Mouse (Mus musculus) midbrain, embryonic 16.5 days (tissue): ENCODE data around the gene Oma1. TPM values are rescaled to one million over a fixed set of nuclear protein-coding genes. Genes with fewer than 3 reads are reported as not detected.
A peak's percentile ranks its signal among the peaks of the same experiment; 100 is the strongest.

Source experiments
- ATAC-seq: fragments of 200-750 bp; cut with Nextera tagmentation; 2 replicates; pipeline ENCODE4 v1.8.0; 2017; ENCODE audit warnings: moderate TSS enrichment
- H3K27ac ChIP-seq: fragments of 300-500 bp; sonication (generic); 2 replicates; pipeline ENCODE4 v1.5.1; 2014; ENCODE audit warnings: mild to moderate bottlenecking, low read length, mixed read lengths
- H3K27me3 ChIP-seq: fragments of 300-500 bp; sonication (generic); 2 replicates; pipeline ENCODE4 v1.6.1; 2014; ENCODE audit warnings: low read depth, low read length, mixed read lengths; ENCODE audit not compliant: control insufficient read depth, insufficient read depth
- H3K36me3 ChIP-seq: fragments of 300-500 bp; sonication (generic); 2 replicates; pipeline ENCODE4 v1.6.1; 2014; ENCODE audit warnings: mild to moderate bottlenecking, low read length, moderate library complexity, mixed read lengths; ENCODE audit not compliant: control insufficient read depth, insufficient read depth
- H3K4me1 ChIP-seq: fragments of 300-500 bp; sonication (generic); 2 replicates; pipeline ENCODE4 v1.6.1; 2014; ENCODE audit warnings: mild to moderate bottlenecking, low read length, mixed read lengths; ENCODE audit not compliant: control insufficient read depth, insufficient read depth
- H3K4me2 ChIP-seq: fragments of 300-500 bp; sonication (generic); 2 replicates; pipeline ENCODE4 v1.6.1; 2014; ENCODE audit warnings: mild to moderate bottlenecking, low read length, mixed read lengths
- H3K4me3 ChIP-seq: fragments of 300-500 bp; sonication (generic); 2 replicates; pipeline ENCODE4 v1.5.1; 2014; ENCODE audit warnings: low read depth, mild to moderate bottlenecking, low read length, moderate library complexity, mixed read lengths
- H3K9ac ChIP-seq: fragments of 300-500 bp; sonication (generic); 2 replicates; pipeline ENCODE4 v1.6.1; 2014; ENCODE audit warnings: low read depth, low read length, mixed read lengths
- H3K9me3 ChIP-seq: fragments of 300-500 bp; sonication (generic); replicated peaks from 2 replicates; pipeline ENCODE4 v1.6.1; 2014; ENCODE audit warnings: mild to moderate bottlenecking, low read length, mixed read lengths; ENCODE audit not compliant: control insufficient read depth, poor library complexity, severe bottlenecking
- WGBS: fragments of 180-500 bp; shearing (Covaris S2); extraction: QIAGEN DNeasy Blood & Tissue Kit; methylation state at CpG from one replicate; pipeline ENCODE4 v1.1.7; 2014; 5-methylcytosine and 5-hydroxymethylcytosine counted together
- polyA plus RNA-seq: library from polyadenylated mRNA; unstranded; fragments of >200 nt; fragmentation: Nextera tagmentation; extraction: Ambion mirVana; gene quantifications from 2 replicates; pipeline ENCODE4 v1.2.1, GENCODE M21; 2015

The Oma1 gene
- polyA plus RNA-seq, 1 experiment from 2014 or later = 9.6 TPM

DNA sequence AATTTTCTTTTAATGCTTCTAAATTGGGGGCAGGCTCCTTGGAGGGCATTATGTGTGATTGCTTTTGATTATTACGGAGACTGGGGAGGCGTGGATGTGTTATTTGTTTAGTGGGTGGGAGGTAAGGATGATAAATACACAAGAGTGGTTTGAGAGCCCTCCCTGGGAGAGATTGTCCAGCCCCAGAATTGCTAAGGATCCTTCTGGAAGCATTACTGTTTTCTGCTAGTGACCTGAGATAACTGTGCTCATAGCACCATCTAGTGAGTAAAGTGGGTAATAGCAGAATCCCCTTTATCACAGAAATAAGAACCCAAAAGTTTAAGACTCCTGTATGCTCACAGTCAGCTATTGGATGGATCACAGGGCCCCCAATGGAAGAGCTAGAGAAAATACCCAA is 32.4 kb downstream of the Oma1 start:
- WGBS = 35% methylated on average over 2 of the region's 2 CpGs
- Histone ChIP-seq H3K4me3 (no peak overlapping the region), H3K9me3 (no peaks in the 10 kb centered on the region), H3K4me2 (no peak overlapping the region), H3K4me1 (no peaks in the 10 kb centered on the region), H3K36me3 (no peaks in the 10 kb centered on the region), H3K9ac (no peak overlapping the region), H3K27ac (no peak overlapping the region), H3K27me3 (no peaks in the 10 kb centered on the region)
- ATAC-seq = 0 out of 2 replicates have a peak, but pooled peaks have one; percentile 42

- Histone ChIP-seq H3K36me3 (no peaks in the 10 kb centered on the region), H3K9ac (no peak overlapping the region), H3K4me1 (no peaks in the 10 kb centered on the region), H3K9me3 (no peaks in the 10 kb centered on the region), H3K4me3 (no peak overlapping the region), H3K4me2 (no peak overlapping the region), H3K27me3 (no peaks in the 10 kb centered on the region), H3K27ac (no peak overlapping the region)
- 84% methylated on average over 5 of the region's 5 CpGs for WGBS
- no peak for ATAC-seq
Observed at GRCm38 (mm10) chr4:103346849-103347248, 33.2 kb downstream of the Oma1 start.

DNA sequence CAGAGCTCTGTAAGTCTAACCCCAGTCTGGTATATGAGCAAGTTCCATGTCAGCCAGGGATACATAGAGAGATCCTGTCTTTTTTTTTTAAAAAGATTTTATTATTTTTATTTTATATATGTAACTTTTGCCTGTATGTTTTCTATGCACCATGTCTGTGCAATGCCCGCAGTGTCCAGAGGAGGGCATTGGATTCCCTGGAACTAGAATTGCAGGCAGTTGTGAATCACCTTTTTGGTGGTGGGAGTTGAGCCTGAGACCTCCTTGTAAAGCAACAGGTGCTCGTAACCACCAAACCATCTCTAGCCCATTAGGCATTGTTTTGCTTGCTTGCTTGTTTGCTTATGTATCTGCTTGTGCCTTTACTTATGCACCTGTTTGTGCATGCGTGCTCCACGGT is 35.6 kb downstream of the Oma1 start:
- Histone ChIP-seq H3K4me3 (no peak overlapping the region), H3K4me2 (no peak overlapping the region), H3K27me3 (no peaks in the 10 kb centered on the region), H3K36me3 (no peaks in the 10 kb centered on the region), H3K4me1 (no peaks in the 10 kb centered on the region), H3K9me3 (no peaks in the 10 kb centered on the region), H3K9ac (no peak overlapping the region), H3K27ac (no peak overlapping the region)
- 91% methylated on average over 4 of the region's 4 CpGs for WGBS
- ATAC-seq = no peak

GRCm38 (mm10) chr4:103352926-103353325 is 39.3 kb downstream of the Oma1 start:
- H3K27me3 ChIP-seq = no peaks in the 10 kb centered on the region
- no peaks in the 10 kb centered on the region for H3K4me1 ChIP-seq

DNA sequence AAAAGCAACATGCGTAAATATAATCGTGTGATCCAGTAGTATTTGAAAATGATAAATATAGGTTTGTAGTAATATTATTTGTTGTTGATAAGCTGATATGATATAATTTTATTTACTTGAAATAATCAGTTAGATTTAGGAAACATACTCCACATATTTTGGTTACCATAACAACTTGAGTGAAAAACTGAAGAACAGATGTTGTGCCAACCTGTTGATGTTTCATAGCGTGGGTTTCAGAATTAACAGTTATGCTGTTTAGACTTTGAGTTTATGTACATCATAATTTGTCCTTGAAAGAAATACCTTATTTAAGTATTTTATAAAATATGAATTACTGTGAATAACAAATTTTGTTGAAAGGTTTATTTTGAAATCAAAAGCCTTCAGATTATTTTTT is 43.8 kb downstream of the Oma1 start:
- no peak for ATAC-seq
- 94% methylated on average over 3 of the region's 3 CpGs for WGBS

More at GRCm38 (mm10) chr4:103352926-103353325, 39.3 kb downstream of the Oma1 start:
- 70% methylated on average over 5 of the region's 5 CpGs for WGBS
- no peak for ATAC-seq
- H3K36me3 ChIP-seq = no peaks in the 10 kb centered on the region
- no peaks in the 10 kb centered on the region for H3K9me3 ChIP-seq
- H3K27ac ChIP-seq = no peak overlapping the region
- no peak overlapping the region for H3K4me3 ChIP-seq
- no peak overlapping the region for H3K9ac ChIP-seq
- H3K4me2 ChIP-seq = no peak overlapping the region

DNA sequence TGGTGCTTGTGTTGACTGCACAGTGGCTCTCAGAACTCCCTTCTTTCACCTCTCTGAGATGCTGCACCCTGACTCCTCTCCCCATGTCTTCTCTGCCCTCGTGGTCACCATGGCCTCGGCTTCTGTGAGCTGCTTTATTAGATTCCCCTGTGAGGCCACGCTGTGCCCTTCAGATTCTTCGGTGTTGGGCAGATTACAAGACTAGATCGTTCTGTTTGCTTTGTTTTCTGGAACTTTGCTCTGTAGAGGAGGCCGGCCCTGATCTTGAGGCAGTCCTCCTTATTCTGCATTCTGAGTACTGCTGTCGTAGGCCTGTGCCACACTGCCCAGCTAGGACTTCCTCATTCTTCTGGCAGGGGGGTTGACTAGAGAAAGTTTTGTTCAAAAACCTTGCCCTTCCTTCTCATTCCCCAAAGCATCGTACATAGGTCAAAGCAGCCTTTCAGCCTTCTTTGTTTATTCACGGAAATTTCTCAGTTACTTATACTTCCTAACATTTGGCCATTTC is 45.4 kb downstream of the Oma1 start:
- no peak for ATAC-seq
- no peaks in the 10 kb centered on the region for H3K36me3 ChIP-seq
- H3K4me2 ChIP-seq = no peak overlapping the region
- no peaks in the 10 kb centered on the region for H3K4me1 ChIP-seq
- WGBS = 90% methylated on average over 9 of the region's 9 CpGs
- H3K9ac ChIP-seq = no peak overlapping the region
- no peaks in the 10 kb centered on the region for H3K9me3 ChIP-seq
- H3K27ac ChIP-seq = no peak overlapping the region
- H3K27me3 ChIP-seq = no peaks in the 10 kb centered on the region
- no peak overlapping the region for H3K4me3 ChIP-seq

More for the DNA sequence above, 43.8 kb downstream of the Oma1 start:
- no peaks in the 10 kb centered on the region for H3K36me3 ChIP-seq
- H3K27me3 ChIP-seq = no peaks in the 10 kb centered on the region
- no peaks in the 10 kb centered on the region for H3K4me1 ChIP-seq
- no peak overlapping the region for H3K27ac ChIP-seq
- no peak overlapping the region for H3K4me2 ChIP-seq
- H3K9me3 ChIP-seq = no peaks in the 10 kb centered on the region
- H3K9ac ChIP-seq = no peak overlapping the region
- no peak overlapping the region for H3K4me3 ChIP-seq

GRCm38 (mm10) chr4:103382171-103382570 is 68.6 kb downstream of the Oma1 start:
- H3K9me3 ChIP-seq = no peaks in the 10 kb centered on the region
- 90% methylated on average over 5 of the region's 5 CpGs for WGBS

DNA sequence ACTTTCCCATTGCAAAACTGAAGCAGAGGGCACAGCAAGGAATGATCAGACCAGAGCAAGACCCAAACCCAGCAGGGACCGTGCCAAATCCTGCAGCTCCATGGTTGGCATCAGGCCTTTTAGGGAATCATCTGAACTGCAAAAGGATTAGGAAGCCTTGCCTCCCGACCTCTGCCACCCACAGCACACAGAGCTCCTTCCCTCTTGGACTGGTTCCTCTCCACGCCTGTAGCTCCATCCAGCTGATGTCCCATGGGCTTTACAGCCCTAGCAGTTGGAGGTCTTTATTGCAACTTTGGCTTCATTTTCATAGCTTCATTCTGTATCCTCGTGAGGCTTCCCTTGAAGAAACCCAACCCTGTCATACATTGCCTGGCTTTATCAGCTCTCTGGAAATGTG is 71.4 kb downstream of the Oma1 start:
- no peak overlapping the region for H3K27ac ChIP-seq
- no peak overlapping the region for H3K4me2 ChIP-seq
- no peaks in the 10 kb centered on the region for H3K36me3 ChIP-seq
- no peaks in the 10 kb centered on the region for H3K9me3 ChIP-seq
- peaks cover 2% of the 10 kb centered on the region; the same call in 1 of the 2 replicates for H3K4me1 ChIP-seq
- no peak overlapping the region for H3K9ac ChIP-seq
- no peak overlapping the region for H3K4me3 ChIP-seq
- no peaks in the 10 kb centered on the region for H3K27me3 ChIP-seq
- WGBS = 78% methylated on average over 4 of the region's 4 CpGs
- no peak for ATAC-seq

More at GRCm38 (mm10) chr4:103382171-103382570, 68.6 kb downstream of the Oma1 start:
- Histone ChIP-seq H3K27me3 (no peaks in the 10 kb centered on the region), H3K9ac (no peak overlapping the region), H3K4me3 (no peak overlapping the region), H3K27ac (no peak overlapping the region), H3K4me1 (no peaks in the 10 kb centered on the region), H3K4me2 (no peak overlapping the region), H3K36me3 (no peaks in the 10 kb centered on the region)
- ATAC-seq = no peak

GRCm38 (mm10) chr4:103385835-103386787 is 72.5 kb downstream of the Oma1 start:
- no peak for ATAC-seq
- Histone ChIP-seq H3K27ac (no peak overlapping the region), H3K36me3 (no peaks in the 10 kb centered on the region), H3K27me3 (no peaks in the 10 kb centered on the region), H3K4me2 (no peak overlapping the region), H3K4me3 (no peak overlapping the region), H3K9me3 (no peaks in the 10 kb centered on the region), H3K4me1 (peaks cover 2% of the 10 kb centered on the region; the same call in 1 of the 2 replicates), H3K9ac (no peak overlapping the region)
- 82% methylated on average over 4 of the region's 4 CpGs for WGBS
